Mouse (Mus musculus): ENCODE measurements at regions not wholly inside any gene's neighbourhood (a gene's known extent, or its start where the extent isn't known, plus 50 kb on each side); places are given as distances from the start of the nearest gene placed in this dataset.

DNA sequence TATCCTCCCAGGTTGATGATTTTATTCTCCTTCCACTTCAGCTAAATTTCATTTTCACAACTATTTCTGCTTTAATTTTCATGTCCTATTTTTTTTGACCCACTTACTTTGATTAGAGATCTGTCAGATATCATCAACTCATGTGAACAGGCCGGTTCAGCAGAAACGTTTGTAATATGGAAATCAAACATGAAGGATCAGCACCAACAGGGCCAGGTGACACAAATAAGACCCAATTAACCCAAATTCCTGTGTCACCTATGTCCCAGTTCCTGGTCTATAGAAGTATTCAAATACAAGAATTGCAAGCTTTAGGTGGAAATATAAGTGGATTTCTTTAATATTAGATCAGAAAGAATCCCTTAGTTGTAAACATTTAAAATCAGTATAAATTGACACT lies 332.7 kb downstream of the 1700017N19Rik start:
- DNase-seq (ENCODE audit: low spot score), result no peak

DNA sequence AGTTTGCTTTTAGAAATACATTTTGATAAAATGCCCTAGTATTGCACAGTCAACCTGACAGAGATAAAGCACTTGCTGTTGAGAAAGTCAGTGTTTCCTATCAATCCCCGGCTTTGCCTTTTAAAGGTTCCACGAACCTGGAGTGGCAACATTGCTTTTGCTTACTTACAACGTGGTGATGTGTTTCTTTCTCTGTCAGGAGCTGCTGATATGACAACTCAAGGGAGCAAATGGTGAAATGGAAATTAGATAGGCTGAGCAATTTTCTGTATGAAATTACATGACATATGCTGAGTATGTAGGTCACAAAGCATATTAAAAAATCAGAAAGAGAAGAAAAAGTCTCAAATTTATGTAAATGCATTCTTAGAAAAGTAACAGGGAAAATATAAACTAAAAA lies 336.8 kb downstream of the 1700017N19Rik start:
- DNase-seq (ENCODE audit: low spot score), result no peak

DNA sequence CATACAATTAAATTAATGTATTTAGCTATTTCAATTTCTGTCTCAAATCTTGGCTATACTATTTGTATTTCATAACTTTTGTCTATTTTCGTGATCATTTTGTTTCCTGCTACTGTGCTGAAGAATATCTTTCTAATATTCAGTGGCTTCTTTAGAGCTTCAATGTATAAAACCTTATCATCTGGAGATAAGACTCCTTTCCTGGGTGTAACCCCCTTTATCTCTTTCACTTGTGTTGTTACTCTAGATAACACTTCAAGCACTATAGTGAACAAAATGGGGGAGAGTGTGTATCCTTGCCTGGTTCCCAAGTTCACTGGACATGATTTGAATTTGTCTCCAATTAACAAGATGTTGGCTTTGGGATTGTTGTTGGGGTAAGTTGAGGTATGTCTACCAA lies 341.5 kb downstream of the 1700017N19Rik start:
- no peak for DNase-seq (ENCODE audit: low spot score)

DNA sequence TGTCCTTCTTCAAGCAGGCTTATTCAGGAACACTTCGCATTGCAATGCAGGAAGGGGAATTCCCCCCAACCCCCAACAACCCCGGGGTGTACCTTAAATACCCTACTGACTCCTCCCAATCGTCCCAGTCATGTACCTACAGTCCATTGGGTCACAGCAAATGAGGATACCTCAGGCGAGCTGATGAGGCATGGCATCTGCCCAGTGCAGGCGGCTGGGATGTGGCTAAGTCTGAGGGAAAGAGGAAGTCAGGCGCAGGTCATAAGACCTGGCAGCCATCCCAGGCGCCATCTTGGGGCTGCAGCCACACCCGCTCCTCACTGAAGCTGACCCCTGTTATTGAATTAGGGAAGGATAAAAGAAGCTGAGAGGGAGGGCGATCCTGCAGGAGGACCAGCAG lies 368.1 kb downstream of the 1700017N19Rik start:
- DNase-seq (ENCODE audit: low spot score), result no peak

DNA sequence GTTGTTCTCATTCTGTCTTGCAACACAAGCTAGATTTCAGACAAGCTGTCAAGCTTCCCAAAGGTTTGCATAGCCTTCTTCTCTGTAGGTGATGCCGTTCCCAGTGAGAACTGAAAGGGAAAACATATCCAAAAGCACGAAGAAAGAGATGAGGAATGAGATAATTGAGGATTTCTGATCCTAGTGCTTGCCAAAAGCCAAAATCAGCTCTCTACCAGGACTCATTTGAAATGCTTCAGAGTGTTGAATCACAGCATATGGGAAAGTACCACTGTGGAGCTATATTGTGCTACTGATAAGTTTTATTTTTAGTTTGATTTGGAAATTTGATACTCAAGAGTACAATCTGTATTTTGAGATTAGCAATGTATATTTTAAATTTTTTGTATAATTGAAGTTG lies 413.2 kb downstream of the 1700017N19Rik start:
- no peak for DNase-seq (ENCODE audit: low spot score)

DNA sequence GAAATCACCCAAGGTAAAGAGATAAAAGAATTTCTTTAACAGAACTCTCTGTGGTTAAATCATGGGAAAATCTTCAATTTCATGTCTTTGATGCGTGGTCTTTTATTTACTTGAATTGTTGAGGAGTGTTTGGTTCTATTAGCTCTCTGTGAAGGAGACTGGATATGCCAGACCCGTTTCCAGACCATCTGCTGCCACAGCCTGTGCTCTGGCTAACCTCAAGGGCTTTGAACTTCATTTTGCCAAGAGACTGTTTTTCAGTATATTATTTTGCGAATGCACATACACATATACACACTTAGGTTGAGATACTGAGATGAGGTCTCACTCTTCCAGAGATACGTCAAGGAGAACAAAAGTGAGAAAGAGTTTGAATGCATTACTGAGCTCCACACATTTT lies 414.4 kb downstream of the 1700017N19Rik start:
- no peak for DNase-seq (ENCODE audit: low spot score)

DNA sequence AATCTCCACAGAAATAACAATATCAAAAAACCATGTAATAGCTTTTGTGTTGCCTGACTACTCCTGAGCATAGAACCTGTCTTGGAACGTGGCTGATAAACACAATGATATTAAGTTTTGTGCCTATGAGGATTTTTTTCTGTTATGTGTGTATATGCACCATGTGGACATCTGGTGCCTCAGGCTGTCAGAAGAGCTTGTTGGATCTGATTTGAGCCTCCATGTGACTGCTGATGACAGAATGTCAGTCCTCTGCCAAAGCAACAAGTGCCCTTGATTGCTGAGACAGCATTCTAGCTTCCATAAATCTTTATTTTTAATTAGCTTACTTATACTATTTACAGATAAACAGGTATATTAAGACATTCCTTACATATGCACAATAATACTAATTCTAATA lies 425.1 kb downstream of the 1700017N19Rik start:
- no peak for DNase-seq (ENCODE audit: low spot score)

DNA sequence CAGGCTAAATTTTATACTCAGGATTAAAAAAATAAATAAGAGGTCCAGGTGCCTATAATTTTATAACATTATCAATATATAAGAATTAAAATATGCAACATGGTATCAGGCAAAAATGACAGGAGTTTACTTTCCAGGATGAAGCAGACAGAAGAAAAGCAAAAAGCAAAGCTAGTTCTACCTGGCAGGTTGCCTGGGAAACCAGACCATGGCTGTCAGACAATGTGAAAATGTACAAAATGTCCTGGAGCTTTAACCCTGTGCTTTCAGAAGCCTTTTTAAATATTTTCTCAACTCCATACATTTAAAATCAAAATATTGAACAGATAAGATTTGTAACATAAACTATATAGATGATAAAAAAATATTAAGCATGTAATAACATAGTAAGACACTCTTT lies 448.3 kb downstream of the 1700017N19Rik start:
- DNase-seq (ENCODE audit: low spot score), result no peak

DNA sequence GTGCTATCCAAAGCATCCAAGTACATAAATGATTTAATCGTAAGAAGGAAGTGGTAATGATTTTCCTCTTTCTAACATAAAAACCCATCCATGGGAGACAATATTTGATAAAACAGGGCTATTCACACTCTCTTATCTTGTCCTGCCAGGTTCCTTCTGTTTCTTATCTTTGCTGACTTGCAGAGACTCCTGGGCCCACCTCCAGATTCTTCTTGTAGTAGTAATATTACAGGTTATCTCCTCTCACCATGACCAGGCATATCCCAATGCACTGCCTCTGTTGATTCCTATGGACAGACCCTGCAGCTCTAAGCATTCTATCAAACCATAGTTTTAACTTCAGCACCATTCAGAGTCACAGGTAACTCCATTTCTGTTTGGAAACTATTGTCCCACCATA lies 448.8 kb downstream of the 1700017N19Rik start:
- no peak for DNase-seq (ENCODE audit: low spot score)
